Mouse (Mus musculus): Measurements from ENCODE around the gene Hdac7. TPM values are rescaled to one million over a fixed set of nuclear protein-coding genes. Genes with fewer than 3 reads are reported as not detected.
A peak's percentile ranks its signal among the peaks of the same experiment; 100 is the strongest.

The Hdac7 gene
- polyA plus RNA-seq, 1 experiment from 2014 or later = 7.8 TPM

GRCm38 (mm10) chr15:97766194-97766593 lies 78.1 kb downstream of the Hdac7 start:
- WGBS = 31% methylated on average over 8 of the region's 8 CpGs
- Histone ChIP-seq H3K4me2 (replicated peaks; ENCODE audit: low read depth) (peak overlapping the region; percentile 70), H3K4me3 (ENCODE audit: low read depth, low read length) (peak overlapping the region; percentile 46), H3K4me1 (replicated peaks; ENCODE audit: control insufficient read depth, insufficient read depth, low read length) (no peaks in the 10 kb centered on the region; the same call in 1 of the 2 replicates), H3K9me3 (ENCODE audit: control insufficient read depth) (no peaks in the 10 kb centered on the region), H3K27ac (ENCODE audit: low read depth, low read length) (no peak overlapping the region; the same call in 1 of the 2 replicates), H3K36me3 (ENCODE audit: control insufficient read depth, insufficient read depth) (no peaks in the 10 kb centered on the region), H3K27me3 (replicated peaks; ENCODE audit: control insufficient read depth, insufficient read depth, low read length) (peaks cover 32% of the 10 kb centered on the region), H3K9ac (ENCODE audit: low read depth, low read length) (peak overlapping the region; percentile 35; the same call in 1 of the 2 replicates)
- no peak for ATAC-seq
- TF ChIP-seq CTCF (IDR thresholded peaks at IDR 0.05; ENCODE audit: low read depth) = no peak

GRCm38 (mm10) chr15:97765090-97765794 lies 79.1 kb downstream of the Hdac7 start:
- H3K4me3 ChIP-seq (ENCODE audit: low read depth, low read length) = peak overlapping the region; percentile 12; the same call in 1 of the 2 replicates
- H3K36me3 ChIP-seq (ENCODE audit: control insufficient read depth, insufficient read depth) = no peaks in the 10 kb centered on the region
- H3K9ac ChIP-seq (ENCODE audit: low read depth, low read length) = no peak overlapping the region
- H3K27me3 ChIP-seq (replicated peaks; ENCODE audit: control insufficient read depth, insufficient read depth, low read length) = peaks cover 32% of the 10 kb centered on the region
- no peak for ATAC-seq
- no peak for TF ChIP-seq CTCF (IDR thresholded peaks at IDR 0.05; ENCODE audit: low read depth)
- WGBS = 52% methylated on average over 13 of the region's 13 CpGs
- H3K4me2 ChIP-seq (replicated peaks; ENCODE audit: low read depth) = peak overlapping the region; percentile 18; the same call in 1 of the 2 replicates
- H3K27ac ChIP-seq (ENCODE audit: low read depth, low read length) = no peak overlapping the region
- H3K4me1 ChIP-seq (replicated peaks; ENCODE audit: control insufficient read depth, insufficient read depth, low read length) = no peaks in the 10 kb centered on the region; the same call in 1 of the 2 replicates
- H3K9me3 ChIP-seq (ENCODE audit: control insufficient read depth) = no peaks in the 10 kb centered on the region

GRCm38 (mm10) chr15:97764532-97764931 lies 79.8 kb downstream of the Hdac7 start:
- no peak for TF ChIP-seq CTCF (IDR thresholded peaks at IDR 0.05; ENCODE audit: low read depth)
- 40% methylated on average over 2 of the region's 2 CpGs for WGBS
- Histone ChIP-seq H3K27ac (ENCODE audit: low read depth, low read length) (no peak overlapping the region), H3K9ac (ENCODE audit: low read depth, low read length) (no peak overlapping the region), H3K4me2 (replicated peaks; ENCODE audit: low read depth) (no peak overlapping the region), H3K36me3 (ENCODE audit: control insufficient read depth, insufficient read depth) (no peaks in the 10 kb centered on the region), H3K27me3 (replicated peaks; ENCODE audit: control insufficient read depth, insufficient read depth, low read length) (peaks cover 31% of the 10 kb centered on the region), H3K9me3 (ENCODE audit: control insufficient read depth) (no peaks in the 10 kb centered on the region), H3K4me3 (ENCODE audit: low read depth, low read length) (no peak overlapping the region), H3K4me1 (replicated peaks; ENCODE audit: control insufficient read depth, insufficient read depth, low read length) (no peaks in the 10 kb centered on the region; the same call in 1 of the 2 replicates)
- ATAC-seq = no peak

- no peak overlapping the region for H3K9ac ChIP-seq (ENCODE audit: low read depth, low read length)
- H3K4me3 ChIP-seq (ENCODE audit: low read depth, low read length) = no peak overlapping the region
- WGBS = 74% methylated on average over 9 of the region's 9 CpGs
- H3K36me3 ChIP-seq (ENCODE audit: control insufficient read depth, insufficient read depth) = no peaks in the 10 kb centered on the region
- no peak overlapping the region for H3K27ac ChIP-seq (ENCODE audit: low read depth, low read length)
- H3K27me3 ChIP-seq (replicated peaks; ENCODE audit: control insufficient read depth, insufficient read depth, low read length) = peaks cover 22% of the 10 kb centered on the region
- no peaks in the 10 kb centered on the region; the same call in 1 of the 2 replicates for H3K4me1 ChIP-seq (replicated peaks; ENCODE audit: control insufficient read depth, insufficient read depth, low read length)
- H3K9me3 ChIP-seq (ENCODE audit: control insufficient read depth) = no peaks in the 10 kb centered on the region
- H3K4me2 ChIP-seq (replicated peaks; ENCODE audit: low read depth) = no peak overlapping the region
- TF ChIP-seq CTCF (IDR thresholded peaks at IDR 0.05; ENCODE audit: low read depth) = no peak
- no peak for ATAC-seq
Measured at GRCm38 (mm10) chr15:97763256-97764049, 80.8 kb downstream of the Hdac7 start.

- Histone ChIP-seq H3K4me3 (ENCODE audit: low read depth, low read length) (no peak overlapping the region), H3K36me3 (ENCODE audit: control insufficient read depth, insufficient read depth) (no peaks in the 10 kb centered on the region), H3K27ac (ENCODE audit: low read depth, low read length) (no peak overlapping the region), H3K9ac (ENCODE audit: low read depth, low read length) (no peak overlapping the region), H3K27me3 (replicated peaks; ENCODE audit: control insufficient read depth, insufficient read depth, low read length) (peaks cover 22% of the 10 kb centered on the region), H3K9me3 (ENCODE audit: control insufficient read depth) (no peaks in the 10 kb centered on the region), H3K4me2 (replicated peaks; ENCODE audit: low read depth) (no peak overlapping the region), H3K4me1 (replicated peaks; ENCODE audit: control insufficient read depth, insufficient read depth, low read length) (no peaks in the 10 kb centered on the region)
- no peak for ATAC-seq
- no peak for TF ChIP-seq CTCF (IDR thresholded peaks at IDR 0.05; ENCODE audit: low read depth)
- WGBS = 70% methylated on average over 9 of the region's 9 CpGs
Measured at GRCm38 (mm10) chr15:97762733-97763132, 81.6 kb downstream of the Hdac7 start.

- Histone ChIP-seq H3K36me3 (ENCODE audit: control insufficient read depth, insufficient read depth) (no peaks in the 10 kb centered on the region), H3K27ac (ENCODE audit: low read depth, low read length) (no peak overlapping the region), H3K9me3 (ENCODE audit: control insufficient read depth) (no peaks in the 10 kb centered on the region), H3K9ac (ENCODE audit: low read depth, low read length) (no peak overlapping the region), H3K4me2 (replicated peaks; ENCODE audit: low read depth) (no peak overlapping the region), H3K4me1 (replicated peaks; ENCODE audit: control insufficient read depth, insufficient read depth, low read length) (no peaks in the 10 kb centered on the region), H3K4me3 (ENCODE audit: low read depth, low read length) (no peak overlapping the region), H3K27me3 (replicated peaks; ENCODE audit: control insufficient read depth, insufficient read depth, low read length) (peaks cover 9% of the 10 kb centered on the region)
- no peak for ATAC-seq
- TF ChIP-seq CTCF (IDR thresholded peaks at IDR 0.05; ENCODE audit: low read depth) = peak; percentile 16; the same call in 1 of the 2 replicates
- 35% methylated on average over 13 of the region's 13 CpGs for WGBS
Measured at GRCm38 (mm10) chr15:97761438-97761837, 82.9 kb downstream of the Hdac7 start.
